Mouse (Mus musculus): ENCODE data around the gene Samd10.

DNA sequence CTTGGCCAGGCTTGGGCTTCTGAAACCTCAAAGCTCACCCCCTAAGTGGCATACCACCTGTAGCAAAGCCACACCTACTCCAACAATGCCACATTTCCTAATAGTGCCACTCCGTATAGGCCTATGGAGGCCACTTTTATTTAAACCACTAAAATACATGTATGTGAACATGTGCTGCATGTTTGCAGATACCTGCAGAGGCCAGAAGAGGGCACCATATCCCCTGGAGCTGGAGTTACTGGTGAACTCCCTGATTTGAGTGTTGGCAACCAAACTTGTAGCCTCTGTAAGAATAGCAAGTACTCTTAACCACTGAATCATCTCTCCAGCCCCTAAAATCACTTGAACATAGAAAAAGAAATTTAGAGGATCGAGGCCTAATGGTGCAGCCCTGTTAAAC is 45.3 kb upstream of the Samd10 start:
- peak; percentile 66; the same call in 1 of the 2 replicates for TF ChIP-seq CTCF (IDR thresholded peaks at IDR 0.05; ENCODE audit: low read depth, low read length)
- no peak for TF ChIP-seq POLR2A (IDR thresholded peaks at IDR 0.05; ENCODE audit: extremely low read depth, insufficient read depth, low read length)

Data from liver, adult 2 months (tissue).